Mouse (Mus musculus): ENCODE data around the gene Dnal1.

GRCm38 (mm10) chr12:84077371-84077990 is 36.7 kb upstream of the Dnal1 start:
- TF ChIP-seq CTCF (conservative IDR thresholded peaks at IDR 0.05; ENCODE audit: insufficient read depth, insufficient read length, low read depth, low read length), result no peak
- no peak for TF ChIP-seq POLR2A (IDR thresholded peaks at IDR 0.05; ENCODE audit: low read depth, low read length)
